Mouse (Mus musculus) midbrain, postnatal 0 days (tissue): ENCODE data around the gene Chit1. TPM values are rescaled to one million over a fixed set of nuclear protein-coding genes. Genes with fewer than 3 reads are reported as not detected.

Experiments used
- ATAC-seq: fragments of 200-750 bp; cut with Nextera tagmentation; 2 replicates; pipeline ENCODE4 v1.8.0; 2017; ENCODE audit warnings: moderate number of reproducible peaks, mild to moderate bottlenecking, moderate TSS enrichment, moderate library complexity; ENCODE audit not compliant: low FRiP score
- DNase-seq: peaks from one replicate; pipeline ENCODE4 v3.0.0-alpha.2; 2015; ENCODE audit warnings: low spot score
- H3K27ac ChIP-seq: fragments of 300-500 bp; sonication (generic); 2 replicates; pipeline ENCODE4 v1.5.1; 2014; ENCODE audit warnings: low read depth, mild to moderate bottlenecking, low read length, mixed read lengths
- H3K27me3 ChIP-seq: fragments of 300-500 bp; sonication (generic); 2 replicates; pipeline ENCODE4 v1.6.1; 2014; ENCODE audit warnings: low read length, control low read depth, mixed read lengths; ENCODE audit not compliant: insufficient read depth
- H3K36me3 ChIP-seq: fragments of 300-500 bp; sonication (generic); 2 replicates; pipeline ENCODE4 v1.6.1; 2014; ENCODE audit warnings: low read length, control low read depth, mixed read lengths; ENCODE audit not compliant: insufficient read depth
- H3K4me1 ChIP-seq: fragments of 300-500 bp; sonication (generic); 2 replicates; pipeline ENCODE4 v1.6.1; 2014; ENCODE audit warnings: mild to moderate bottlenecking, control low read depth, antibody characterized with exemption, low read length, mixed read lengths; ENCODE audit not compliant: insufficient read depth
- H3K4me2 ChIP-seq: fragments of 300-500 bp; sonication (generic); 2 replicates; pipeline ENCODE4 v1.6.1; 2014; ENCODE audit warnings: low read depth, mild to moderate bottlenecking, low read length, mixed read lengths; ENCODE audit not compliant: poor library complexity, severe bottlenecking
- H3K4me3 ChIP-seq: fragments of 300-500 bp; sonication (generic); 2 replicates; pipeline ENCODE4 v1.5.1; 2014; ENCODE audit warnings: low read depth, mild to moderate bottlenecking, low read length, moderate library complexity
- H3K9ac ChIP-seq: fragments of 300-500 bp; sonication (generic); replicated peaks from 2 replicates; pipeline ENCODE4 v1.6.1; 2014; ENCODE audit warnings: mild to moderate bottlenecking, low read length, moderate library complexity, mixed read lengths; ENCODE audit not compliant: poor library complexity, severe bottlenecking
- H3K9me3 ChIP-seq: fragments of 300-500 bp; sonication (generic); 2 replicates; pipeline ENCODE4 v1.6.1; 2016; ENCODE audit warnings: low read length, control low read depth
- CTCF ChIP-seq: IDR thresholded peaks from 2 replicates; pipeline ENCODE4 v1.5.1; 2016; ENCODE audit warnings: antibody characterized with exemption, mild to moderate bottlenecking
- WGBS: fragments of 180-500 bp; shearing (Covaris S2); extraction: QIAGEN DNeasy Blood & Tissue Kit; methylation state at CpG from one replicate; pipeline ENCODE4 v1.1.7; 2014; 5-methylcytosine and 5-hydroxymethylcytosine counted together
- polyA plus RNA-seq: library from polyadenylated mRNA; unstranded; fragments of >200 nt; fragmentation: Nextera tagmentation; extraction: Ambion mirVana; gene quantifications from 2 replicates; pipeline ENCODE4 v1.2.1, GENCODE M21; 2015
- total RNA-seq: library from RNA; depleted of rRNA; stranded (reverse); fragments of >200 nt; gene quantifications from 2 replicates; pipeline ENCODE4 v1.2.3, GENCODE M21; 2014

The Chit1 gene
- total and polyA plus RNA-seq, 2 experiments from 2014 or later = 0.21 to 0.99 TPM

GRCm38 (mm10) chr1:134188217-134188616 is 77.2 kb downstream of the Chit1 start:
- Histone ChIP-seq H3K27me3 (no peaks in the 10 kb centered on the region), H3K27ac (peak overlapping the region; percentile 63), H3K4me2 (no peak overlapping the region), H3K4me1 (peaks cover 11% of the 10 kb centered on the region), H3K9ac (no peak overlapping the region), H3K4me3 (no peak overlapping the region), H3K36me3 (no peaks in the 10 kb centered on the region), H3K9me3 (no peaks in the 10 kb centered on the region)
- 37% methylated on average over 5 of the region's 5 CpGs for WGBS
- ATAC-seq = 0 out of 2 replicates have a peak, but pooled peaks have one; percentile 60
- no peak for TF ChIP-seq CTCF
- peak; percentile 10 for DNase-seq

GRCm38 (mm10) chr1:134188989-134189729 is 78.1 kb downstream of the Chit1 start:
- ATAC-seq (0 out of 2 replicates have a peak, but pooled peaks have one; percentile 44), DNase-seq (peak; percentile 26)
- H3K9ac ChIP-seq = no peak overlapping the region
- peak; percentile 47 for TF ChIP-seq CTCF
- no peak overlapping the region for H3K4me3 ChIP-seq
- WGBS = 22% methylated on average over 12 of the region's 12 CpGs
- H3K27me3 ChIP-seq = no peaks in the 10 kb centered on the region
- peak overlapping the region; percentile 63 for H3K27ac ChIP-seq
- no peaks in the 10 kb centered on the region for H3K36me3 ChIP-seq
- H3K9me3 ChIP-seq = no peaks in the 10 kb centered on the region
- peaks cover 11% of the 10 kb centered on the region for H3K4me1 ChIP-seq
- H3K4me2 ChIP-seq = no peak overlapping the region

- Histone ChIP-seq H3K9ac (no peak overlapping the region), H3K27ac (no peak overlapping the region), H3K4me3 (no peak overlapping the region), H3K4me1 (peaks cover 11% of the 10 kb centered on the region), H3K4me2 (no peak overlapping the region), H3K36me3 (no peaks in the 10 kb centered on the region), H3K9me3 (no peaks in the 10 kb centered on the region), H3K27me3 (no peaks in the 10 kb centered on the region)
- 92% methylated on average over 5 of the region's 5 CpGs for WGBS
- ATAC-seq (no peak), DNase-seq (no peak)
- no peak for TF ChIP-seq CTCF
Measured at GRCm38 (mm10) chr1:134191192-134191591, 80.2 kb downstream of the Chit1 start.

- Histone ChIP-seq H3K36me3 (no peaks in the 10 kb centered on the region), H3K4me2 (no peak overlapping the region), H3K9me3 (no peaks in the 10 kb centered on the region), H3K4me3 (no peak overlapping the region), H3K4me1 (peaks cover 11% of the 10 kb centered on the region), H3K9ac (no peak overlapping the region), H3K27ac (no peak overlapping the region), H3K27me3 (no peaks in the 10 kb centered on the region)
- WGBS = 57% methylated on average over 4 of the region's 4 CpGs
- ATAC-seq (no peak), DNase-seq (no peak)
- no peak for TF ChIP-seq CTCF
Measured at GRCm38 (mm10) chr1:134192024-134192423, 81.0 kb downstream of the Chit1 start.

- no peak for ATAC-seq
- Histone ChIP-seq H3K36me3 (no peaks in the 10 kb centered on the region), H3K4me3 (no peak within 1 kb of the TSS), H3K4me2 (no peak within 1 kb of the TSS), H3K9ac (no peak within 1 kb of the TSS), H3K4me1 (peaks cover 11% of the 10 kb centered on the region), H3K9me3 (no peaks in the 10 kb centered on the region), H3K27me3 (no peaks in the 10 kb centered on the region), H3K27ac (no peak within 1 kb of the TSS)
- TF ChIP-seq CTCF = no peak
- no peak for DNase-seq
- WGBS = 100% methylated on average over 1 of the region's 1 CpGs
Measured at GRCm38 (mm10) chr1:134193126-134193525, 82.1 kb downstream of the Chit1 start, which contains the start of gene Mybph. Gene Mybph (plus strand): TSS chr1:134193448.

DNA sequence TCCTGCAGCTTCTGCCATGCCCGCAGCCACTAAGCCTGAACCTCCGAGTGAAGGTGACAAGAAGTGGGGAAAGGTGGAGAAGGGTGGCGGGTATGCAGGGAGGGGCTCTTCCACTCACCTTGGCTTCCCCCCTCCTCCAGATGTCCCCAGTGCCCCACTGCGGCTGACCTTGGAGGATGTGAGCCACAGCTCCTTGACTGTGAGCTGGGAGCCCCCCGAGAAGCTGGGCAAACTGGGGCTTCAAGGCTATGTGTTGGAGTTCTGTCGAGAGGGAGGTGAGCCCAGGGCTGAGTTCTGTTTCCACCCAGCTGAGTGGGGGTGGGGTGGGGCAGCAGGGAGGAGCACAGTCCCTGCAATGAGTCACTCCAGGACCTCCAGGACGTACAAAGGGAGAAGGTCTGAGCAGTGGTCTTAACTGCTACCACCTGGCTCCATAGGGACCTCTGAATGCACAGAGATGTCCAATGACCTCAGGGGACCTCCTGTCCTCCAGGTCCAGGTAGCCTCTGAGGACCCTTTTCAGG is 82.7 kb downstream of the Chit1 start:
- H3K4me1 ChIP-seq = peaks cover 4% of the 10 kb centered on the region
- ATAC-seq = no peak
- H3K36me3 ChIP-seq = no peaks in the 10 kb centered on the region
- TF ChIP-seq CTCF = no peak
- 75% methylated on average over 6 of the region's 7 CpGs for WGBS
- no peak overlapping the region for H3K4me2 ChIP-seq
- no peak overlapping the region for H3K9ac ChIP-seq
- H3K27ac ChIP-seq = no peak overlapping the region
- H3K27me3 ChIP-seq = no peaks in the 10 kb centered on the region
- no peak overlapping the region for H3K4me3 ChIP-seq
- no peaks in the 10 kb centered on the region for H3K9me3 ChIP-seq
- no peak for DNase-seq
